Mouse (Mus musculus): ENCODE measurements around the gene Tecpr2. TPM values are rescaled to one million over a fixed set of nuclear protein-coding genes. Genes with fewer than 3 reads are reported as not detected.

Tecpr2 gene
- polyA plus RNA-seq, 1 experiment from 2014 or later = 2.1 TPM

DNA sequence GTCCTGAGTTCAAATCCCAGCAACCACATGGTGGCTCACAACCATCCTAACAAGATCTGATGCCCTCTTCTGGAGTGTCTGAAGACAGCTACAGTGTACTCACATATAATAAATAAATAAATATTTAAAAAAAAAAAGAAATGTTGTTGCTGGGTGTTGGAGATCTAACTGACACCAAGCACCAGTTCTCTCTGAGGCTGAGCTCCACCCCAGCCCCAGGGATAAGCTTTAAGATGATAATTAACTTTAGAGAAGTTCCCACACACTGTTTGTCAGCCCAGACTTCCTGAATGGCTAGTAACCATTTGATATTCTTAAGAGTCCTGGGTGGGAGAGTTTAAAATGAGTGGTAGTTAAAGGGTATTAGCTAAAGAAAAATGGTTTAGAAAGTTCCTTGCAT, 28.8 kb upstream of the Tecpr2 start:
- Histone ChIP-seq H3K27me3 (ENCODE audit: control insufficient read depth, insufficient read depth, low read depth, low read length) (no peaks in the 10 kb centered on the region), H3K4me1 (ENCODE audit: control insufficient read depth, low read depth, low read length) (peaks cover 11% of the 10 kb centered on the region), H3K4me3 (ENCODE audit: low read depth, low read length) (no peak overlapping the region), H3K9me3 (replicated peaks; ENCODE audit: control insufficient read depth, low read length) (no peaks in the 10 kb centered on the region), H3K4me2 (ENCODE audit: low read depth, low read length) (no peak overlapping the region), H3K27ac (ENCODE audit: low read length) (no peak overlapping the region), H3K9ac (ENCODE audit: low read depth, low read length) (no peak overlapping the region), H3K36me3 (ENCODE audit: control insufficient read depth, insufficient read depth) (no peaks in the 10 kb centered on the region)
- no peak for ATAC-seq (ENCODE audit: low read depth)

DNA sequence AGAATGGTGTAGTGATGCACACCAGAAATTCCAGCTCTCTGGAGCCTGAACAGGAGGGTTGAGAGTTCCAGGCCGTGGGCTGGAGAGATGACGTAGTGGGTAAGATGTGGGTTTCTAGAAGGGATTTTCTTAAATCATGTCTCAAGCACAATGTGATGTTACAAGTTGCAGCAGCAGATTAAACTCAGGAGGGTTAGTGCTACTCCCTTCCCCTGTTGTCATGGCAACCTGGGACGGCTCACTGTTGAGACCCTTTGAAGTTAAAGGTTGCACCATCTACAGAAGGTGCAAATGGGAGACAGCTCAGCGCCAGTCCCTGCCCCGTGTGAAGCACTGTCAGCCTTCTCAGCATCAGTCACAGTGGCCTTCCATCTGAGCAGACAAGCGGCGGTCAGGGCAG, 27.8 kb upstream of the Tecpr2 start:
- Histone ChIP-seq H3K4me2 (ENCODE audit: low read depth, low read length) (no peak overlapping the region), H3K4me1 (ENCODE audit: control insufficient read depth, low read depth, low read length) (peaks cover 6% of the 10 kb centered on the region), H3K27ac (ENCODE audit: low read length) (no peak overlapping the region), H3K36me3 (ENCODE audit: control insufficient read depth, insufficient read depth) (no peaks in the 10 kb centered on the region), H3K4me3 (ENCODE audit: low read depth, low read length) (no peak overlapping the region), H3K9ac (ENCODE audit: low read depth, low read length) (no peak overlapping the region), H3K27me3 (ENCODE audit: control insufficient read depth, insufficient read depth, low read depth, low read length) (no peaks in the 10 kb centered on the region), H3K9me3 (replicated peaks; ENCODE audit: control insufficient read depth, low read length) (no peaks in the 10 kb centered on the region)
- WGBS (ENCODE audit: insufficient replicate concordance) = 67% methylated on average over 7 of the region's 7 CpGs
- no peak for ATAC-seq (ENCODE audit: low read depth)

DNA sequence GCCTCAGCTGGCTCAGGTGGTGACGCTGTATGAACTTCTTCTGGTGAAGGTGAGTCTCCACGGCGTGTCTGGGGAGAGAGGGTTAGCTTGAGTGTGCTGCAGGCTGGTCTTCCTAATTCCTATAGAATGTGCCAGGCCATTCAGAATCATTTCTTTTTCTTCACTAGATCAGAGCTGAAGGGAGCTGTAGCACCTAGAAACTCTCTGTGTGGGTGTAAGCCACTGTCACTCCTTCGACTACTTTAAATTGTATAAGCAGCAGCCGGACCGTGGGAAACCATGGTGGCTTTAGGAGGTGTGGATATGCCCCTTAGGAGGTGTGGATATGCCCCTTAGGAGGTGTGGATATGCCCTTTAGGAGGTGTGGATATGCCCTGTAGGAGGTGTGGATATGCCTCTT, 25.1 kb upstream of the Tecpr2 start:
- ATAC-seq (ENCODE audit: low read depth) = no peak
- Histone ChIP-seq H3K27ac (ENCODE audit: low read length) (no peak overlapping the region), H3K36me3 (ENCODE audit: control insufficient read depth, insufficient read depth) (no peaks in the 10 kb centered on the region), H3K4me2 (ENCODE audit: low read depth, low read length) (no peak overlapping the region), H3K4me3 (ENCODE audit: low read depth, low read length) (no peak overlapping the region), H3K9ac (ENCODE audit: low read depth, low read length) (no peak overlapping the region), H3K27me3 (ENCODE audit: control insufficient read depth, insufficient read depth, low read depth, low read length) (no peaks in the 10 kb centered on the region), H3K4me1 (ENCODE audit: control insufficient read depth, low read depth, low read length) (peaks cover 6% of the 10 kb centered on the region; the same call in 1 of the 2 replicates), H3K9me3 (replicated peaks; ENCODE audit: control insufficient read depth, low read length) (no peaks in the 10 kb centered on the region)
- WGBS (ENCODE audit: insufficient replicate concordance) = 84% methylated on average over 6 of the region's 6 CpGs

DNA sequence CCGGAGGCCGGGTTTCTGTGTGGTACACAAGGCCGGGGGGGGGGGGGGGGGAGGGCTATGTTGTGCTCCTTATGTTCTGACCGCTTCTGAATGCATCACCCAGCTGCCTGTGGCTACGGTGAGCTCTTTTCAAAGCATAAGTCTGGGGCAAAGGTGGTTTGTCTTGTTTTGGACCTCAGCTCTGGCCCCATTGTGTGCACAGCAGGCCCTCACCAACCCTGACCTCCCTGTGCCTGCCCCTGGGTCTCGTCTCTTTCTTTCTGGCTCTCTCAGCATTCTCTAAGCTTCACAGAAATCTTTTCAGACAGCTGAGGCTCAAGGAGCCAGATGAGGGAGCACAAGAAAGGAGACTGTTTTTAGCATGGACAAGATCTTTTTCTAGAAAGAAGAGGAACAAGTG, 23.5 kb upstream of the Tecpr2 start:
- peaks cover 17% of the 10 kb centered on the region for H3K4me1 ChIP-seq (ENCODE audit: control insufficient read depth, low read depth, low read length)
- ATAC-seq (ENCODE audit: low read depth) = peak; percentile 65
- no peaks in the 10 kb centered on the region; the same call in 1 of the 2 replicates for H3K36me3 ChIP-seq (ENCODE audit: control insufficient read depth, insufficient read depth)
- H3K27me3 ChIP-seq (ENCODE audit: control insufficient read depth, insufficient read depth, low read depth, low read length) = no peaks in the 10 kb centered on the region
- H3K27ac ChIP-seq (ENCODE audit: low read length) = peak overlapping the region; percentile 36
- H3K4me2 ChIP-seq (ENCODE audit: low read depth, low read length) = no peak overlapping the region
- WGBS (ENCODE audit: insufficient replicate concordance) = 74% methylated on average over 5 of the region's 6 CpGs
- H3K9ac ChIP-seq (ENCODE audit: low read depth, low read length) = no peak overlapping the region
- H3K4me3 ChIP-seq (ENCODE audit: low read depth, low read length) = no peak overlapping the region
- no peaks in the 10 kb centered on the region for H3K9me3 ChIP-seq (replicated peaks; ENCODE audit: control insufficient read depth, low read length)

DNA sequence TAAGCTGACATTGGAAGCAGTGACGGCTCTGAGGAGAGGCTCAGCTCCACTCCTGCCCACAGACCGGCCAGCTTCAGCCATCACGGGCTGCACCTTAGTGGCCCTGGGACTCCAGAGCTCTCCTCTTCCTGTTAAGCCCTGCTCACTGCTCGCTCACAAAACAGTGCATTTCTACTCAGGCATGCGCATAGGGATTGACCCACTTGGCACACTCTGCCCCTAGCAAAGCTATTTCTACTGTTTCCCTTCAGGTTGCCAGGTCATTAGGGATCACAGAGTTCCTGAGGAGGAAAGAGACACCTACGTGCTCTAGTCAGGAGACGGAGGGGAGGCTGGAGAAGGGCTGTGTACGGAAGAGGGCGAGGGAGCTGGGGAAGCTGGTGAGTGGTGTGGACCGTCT, 23.1 kb upstream of the Tecpr2 start:
- peaks cover 21% of the 10 kb centered on the region for H3K4me1 ChIP-seq (ENCODE audit: control insufficient read depth, low read depth, low read length)
- H3K27ac ChIP-seq (ENCODE audit: low read length) = peak overlapping the region; percentile 36
- H3K4me3 ChIP-seq (ENCODE audit: low read depth, low read length) = no peak overlapping the region
- H3K4me2 ChIP-seq (ENCODE audit: low read depth, low read length) = no peak overlapping the region
- ATAC-seq (ENCODE audit: low read depth) = 0 out of 2 replicates have a peak, but pooled peaks have one; percentile 11
- no peaks in the 10 kb centered on the region; the same call in 1 of the 2 replicates for H3K36me3 ChIP-seq (ENCODE audit: control insufficient read depth, insufficient read depth)
- no peaks in the 10 kb centered on the region for H3K27me3 ChIP-seq (ENCODE audit: control insufficient read depth, insufficient read depth, low read depth, low read length)
- H3K9ac ChIP-seq (ENCODE audit: low read depth, low read length) = no peak overlapping the region
- WGBS (ENCODE audit: insufficient replicate concordance) = 77% methylated on average over 10 of the region's 10 CpGs
- H3K9me3 ChIP-seq (replicated peaks; ENCODE audit: control insufficient read depth, low read length) = no peaks in the 10 kb centered on the region

DNA sequence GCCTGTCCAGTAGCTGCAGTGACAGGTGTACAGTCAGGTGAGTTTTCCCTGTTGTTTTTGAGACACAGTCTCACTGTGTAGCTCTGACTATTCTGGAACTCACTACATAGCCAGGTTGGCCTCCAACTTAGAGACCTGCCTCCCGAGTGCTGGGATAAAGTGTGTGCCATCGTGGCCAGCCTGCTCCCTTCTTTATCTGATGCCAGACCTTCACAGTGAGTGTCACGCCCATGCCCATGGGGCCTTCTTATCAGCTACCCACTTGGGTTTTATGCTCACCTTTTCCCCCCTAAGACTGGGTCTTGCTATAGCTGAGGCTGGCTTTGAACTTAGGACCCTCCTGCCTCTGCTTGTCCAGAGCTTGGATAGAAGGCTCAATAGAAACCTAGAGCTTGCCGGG, 19.0 kb upstream of the Tecpr2 start:
- WGBS (ENCODE audit: insufficient replicate concordance) = 37% methylated on average over 4 of the region's 4 CpGs
- Histone ChIP-seq H3K4me3 (ENCODE audit: low read depth, low read length) (no peak overlapping the region), H3K4me2 (ENCODE audit: low read depth, low read length) (peak overlapping the region; percentile 46), H3K27ac (ENCODE audit: low read length) (peak overlapping the region; percentile 58; the same call in 1 of the 2 replicates), H3K4me1 (ENCODE audit: control insufficient read depth, low read depth, low read length) (peaks cover 25% of the 10 kb centered on the region), H3K9ac (ENCODE audit: low read depth, low read length) (peak overlapping the region; percentile 40), H3K36me3 (ENCODE audit: control insufficient read depth, insufficient read depth) (peaks cover 4% of the 10 kb centered on the region), H3K9me3 (replicated peaks; ENCODE audit: control insufficient read depth, low read length) (no peaks in the 10 kb centered on the region), H3K27me3 (ENCODE audit: control insufficient read depth, insufficient read depth, low read depth, low read length) (no peaks in the 10 kb centered on the region)
- ATAC-seq (ENCODE audit: low read depth) = peak; percentile 76

DNA sequence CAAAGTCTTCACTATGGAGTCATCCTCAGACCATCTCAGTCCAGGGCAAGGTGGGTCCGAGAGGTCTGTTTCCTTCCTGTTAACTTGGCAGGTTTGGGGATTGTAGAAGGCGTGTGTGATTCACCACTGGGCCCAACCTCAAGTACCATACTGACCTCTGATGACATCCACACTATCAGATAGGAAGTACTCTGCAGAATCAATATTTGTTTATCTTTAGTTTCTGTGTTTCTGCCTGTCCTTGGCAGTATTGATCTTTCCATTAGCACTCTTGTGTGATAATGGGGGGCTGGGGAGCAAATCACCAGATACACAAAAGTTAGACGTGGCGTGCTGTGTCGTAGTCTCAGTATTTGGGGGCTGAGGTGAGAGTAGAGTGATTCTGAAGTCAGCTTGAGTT, 17.8 kb upstream of the Tecpr2 start:
- Histone ChIP-seq H3K4me1 (ENCODE audit: control insufficient read depth, low read depth, low read length) (peaks cover 25% of the 10 kb centered on the region), H3K27me3 (ENCODE audit: control insufficient read depth, insufficient read depth, low read depth, low read length) (no peaks in the 10 kb centered on the region), H3K4me3 (ENCODE audit: low read depth, low read length) (no peak overlapping the region), H3K27ac (ENCODE audit: low read length) (no peak overlapping the region), H3K9ac (ENCODE audit: low read depth, low read length) (no peak overlapping the region), H3K36me3 (ENCODE audit: control insufficient read depth, insufficient read depth) (peaks cover 4% of the 10 kb centered on the region), H3K4me2 (ENCODE audit: low read depth, low read length) (no peak overlapping the region), H3K9me3 (replicated peaks; ENCODE audit: control insufficient read depth, low read length) (no peaks in the 10 kb centered on the region)
- 71% methylated on average over 5 of the region's 5 CpGs for WGBS (ENCODE audit: insufficient replicate concordance)
- peak; percentile 50 for ATAC-seq (ENCODE audit: low read depth)

DNA sequence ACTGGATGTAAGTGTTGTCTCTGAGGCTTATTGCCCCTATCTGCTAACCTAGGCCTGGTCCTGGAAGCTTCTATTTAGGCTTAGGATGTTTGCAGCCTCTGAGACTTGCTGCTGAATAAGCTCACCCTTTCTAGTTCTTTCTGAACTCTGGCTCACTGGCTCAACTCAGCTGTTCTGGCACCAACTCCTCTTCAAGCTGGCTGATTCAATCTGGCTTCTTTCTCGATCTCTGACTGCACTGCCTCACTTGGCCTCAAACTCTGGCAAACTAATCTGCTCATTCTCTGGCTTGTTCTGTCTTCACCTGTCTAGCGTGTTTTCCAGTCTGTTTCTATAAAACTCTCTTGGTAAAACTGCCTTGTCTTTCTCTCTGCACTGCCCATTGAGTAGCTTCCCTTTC, 13.7 kb upstream of the Tecpr2 start:
- H3K27ac ChIP-seq (ENCODE audit: low read length) = no peak overlapping the region
- WGBS (ENCODE audit: insufficient replicate concordance) = 70% methylated on average over 2 of the region's 2 CpGs
- no peak for ATAC-seq (ENCODE audit: low read depth)
- peaks cover 19% of the 10 kb centered on the region for H3K36me3 ChIP-seq (ENCODE audit: control insufficient read depth, insufficient read depth)
- no peak overlapping the region for H3K4me3 ChIP-seq (ENCODE audit: low read depth, low read length)
- H3K4me1 ChIP-seq (ENCODE audit: control insufficient read depth, low read depth, low read length) = peaks cover 10% of the 10 kb centered on the region
- H3K4me2 ChIP-seq (ENCODE audit: low read depth, low read length) = no peak overlapping the region
- no peaks in the 10 kb centered on the region for H3K9me3 ChIP-seq (replicated peaks; ENCODE audit: control insufficient read depth, low read length)
- no peaks in the 10 kb centered on the region for H3K27me3 ChIP-seq (ENCODE audit: control insufficient read depth, insufficient read depth, low read depth, low read length)
- H3K9ac ChIP-seq (ENCODE audit: low read depth, low read length) = no peak overlapping the region

DNA sequence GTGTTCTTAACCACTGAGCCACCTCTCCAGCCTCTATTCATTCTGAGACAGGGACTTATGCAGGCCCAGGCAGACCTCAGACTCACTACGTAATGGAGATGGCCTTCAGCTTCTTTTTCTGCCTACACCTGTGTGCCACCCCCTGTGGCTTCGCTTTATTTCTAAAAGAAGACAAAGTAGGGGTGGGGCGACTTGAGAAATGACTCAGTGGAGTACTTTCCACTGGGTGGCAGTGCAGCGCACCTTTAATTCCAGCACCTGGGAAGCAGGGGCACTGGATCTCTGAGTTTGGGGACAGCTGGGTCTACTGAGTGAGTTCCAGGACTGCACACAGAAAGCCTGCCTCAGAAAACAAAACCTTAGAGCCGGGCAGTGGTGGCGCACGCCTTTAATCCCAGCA, 6.8 kb upstream of the Tecpr2 start:
- Histone ChIP-seq H3K36me3 (ENCODE audit: control insufficient read depth, insufficient read depth) (peaks cover 18% of the 10 kb centered on the region), H3K27ac (ENCODE audit: low read length) (no peak overlapping the region), H3K4me2 (ENCODE audit: low read depth, low read length) (no peak overlapping the region), H3K4me3 (ENCODE audit: low read depth, low read length) (no peak overlapping the region), H3K9ac (ENCODE audit: low read depth, low read length) (no peak overlapping the region), H3K27me3 (ENCODE audit: control insufficient read depth, insufficient read depth, low read depth, low read length) (no peaks in the 10 kb centered on the region), H3K4me1 (ENCODE audit: control insufficient read depth, low read depth, low read length) (peaks cover 4% of the 10 kb centered on the region; the same call in 1 of the 2 replicates), H3K9me3 (replicated peaks; ENCODE audit: control insufficient read depth, low read length) (no peaks in the 10 kb centered on the region)
- no peak for ATAC-seq (ENCODE audit: low read depth)
- 88% methylated on average over 7 of the region's 7 CpGs for WGBS (ENCODE audit: insufficient replicate concordance)
